Mouse (Mus musculus) cerebellum, adult 2 months (tissue): ENCODE results near the gene Iqcd.

Experiments
- CTCF ChIP-seq: fragments of 200-500 bp; IDR thresholded peaks from 2 replicates; pipeline ENCODE4 v1.5.1; 2011; ENCODE audit warnings: low read depth, mild to moderate bottlenecking, control low read depth, low read length, moderate library complexity, borderline replicate concordance; ENCODE audit not compliant: insufficient read depth
- POLR2A ChIP-seq: fragments of 200-500 bp; IDR thresholded peaks from 2 replicates; pipeline ENCODE4 v1.6.1; 2011; ENCODE audit warnings: low read length, control low read depth, borderline replicate concordance; ENCODE audit not compliant: insufficient read depth

DNA sequence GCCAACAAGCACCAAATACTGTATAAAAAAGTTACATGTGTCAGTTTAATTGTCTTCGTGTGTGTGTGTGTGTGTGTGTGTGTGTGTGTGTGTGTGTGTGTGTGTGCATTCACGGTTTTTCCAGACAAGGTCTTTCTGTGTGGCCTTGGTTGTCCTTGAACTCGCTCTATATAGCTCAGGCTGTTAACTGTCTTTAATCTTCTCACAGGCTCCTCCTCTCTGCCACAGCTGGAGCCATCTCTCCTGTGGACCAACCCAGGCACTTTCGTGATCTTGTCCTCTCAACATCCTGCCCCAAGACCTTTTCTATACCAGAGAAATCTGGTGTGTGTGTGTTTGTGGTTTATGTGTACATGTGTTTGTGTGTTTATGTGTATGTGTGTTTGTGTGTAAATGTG is 24.9 kb upstream of the Iqcd start:
- TF ChIP-seq POLR2A (no peak), CTCF (no peak)
